Comparison of ENCODE assay signal across 24 mouse cellular contexts in the genomic region with DNA sequence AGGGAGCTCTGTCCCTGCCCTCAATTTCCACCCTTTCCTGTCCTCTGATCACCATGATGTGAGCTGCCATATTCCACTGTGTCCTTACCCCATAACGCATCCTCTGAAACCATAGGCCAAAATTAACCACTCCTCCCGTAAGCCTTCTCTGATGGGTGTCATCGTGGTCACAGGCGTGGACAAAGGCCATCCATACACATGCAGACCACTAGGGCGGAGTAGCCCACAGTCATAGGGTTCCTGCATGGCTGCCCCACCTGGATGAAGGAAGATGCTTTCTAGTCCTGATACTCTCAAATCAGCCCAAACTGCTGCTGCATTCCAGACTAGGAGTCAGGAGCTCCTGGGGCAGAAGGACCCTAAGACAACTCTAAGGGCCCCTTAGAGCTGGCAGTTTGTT. TPM values are rescaled to one million over a fixed set of nuclear protein-coding genes. Genes with fewer than 3 reads are reported as not detected.
"Had no signal": no experiment of that assay in that cellular context is flagged by ENCODE, and none has a peak within 500 bp of the region (broad histone marks: within the 10 kb centered on the region; RNA-seq: fewer than 3 reads in every experiment).

No protein-coding gene starts in this region.

- H3K4me2 ChIP-seq: lung, embryonic 14.5 days; midbrain, embryonic 13.5 days; neural tube, embryonic 13.5 days; neural tube, embryonic 15.5 days had no signal

- ATAC-seq: midbrain, embryonic 13.5 days; midbrain, embryonic 16.5 days had no signal

- H3K27ac ChIP-seq: liver, embryonic 14.5 days; midbrain, embryonic 10.5 days; midbrain, embryonic 13.5 days; neural tube, embryonic 13.5 days; neural tube, embryonic 15.5 days had no signal

- H3K4me3 ChIP-seq: midbrain, embryonic 10.5 days; midbrain, embryonic 13.5 days; myocyte; neural tube, embryonic 13.5 days; neural tube, embryonic 15.5 days had no signal

- H3K9me3 ChIP-seq: midbrain, embryonic 10.5 days; midbrain, embryonic 13.5 days; neural tube, embryonic 13.5 days; neural tube, embryonic 15.5 days had no signal

- H3K27me3 ChIP-seq: midbrain, embryonic 13.5 days; neural tube, embryonic 13.5 days; neural tube, embryonic 15.5 days had no signal

- H3K4me1 ChIP-seq: neural tube, embryonic 13.5 days; neural tube, embryonic 15.5 days had no signal

- H3K9ac ChIP-seq: liver, embryonic 14.5 days; lung, embryonic 14.5 days; midbrain, embryonic 13.5 days; neural tube, embryonic 13.5 days; neural tube, embryonic 15.5 days had no signal

- DNase-seq: lung, adult 18-20 months; lung, embryonic 14.5 days; lung, postnatal 10 days; lung, postnatal 4 days; retina, postnatal 1 day; right cerebral cortex, adult 18-20 months; right cerebral cortex, postnatal 25 days; right cerebral cortex, postnatal 4 days; spleen, adult 18-20 months; thymus, adult 2 months; thymus, postnatal 14 days; thymus, postnatal 36 days had no signal

RNA-seq across cellular contexts. Expression of gene Ucp1, which starts 32.5 kb away (rescaled TPM):
- total RNA-seq: megakaryocyte-erythroid progenitor cell, adult 5-6 weeks had no signal
- polyA plus RNA-seq: liver, embryonic 14.5 days; liver, embryonic 16.5 days; lung, embryonic 14.5 days; lung, embryonic 16.5 days; midbrain, embryonic 10.5 days; myocyte; stomach, embryonic 14.5 days; stomach, embryonic 16.5 days had no signal
